Mouse (Mus musculus): ENCODE measurements around the gene Slc1a4.
A peak's percentile ranks its signal among the peaks of the same experiment; 100 is the strongest.

Slc1a4 gene

GRCm38 (mm10) chr11:20325073-20325694 is 7.3 kb downstream of the Slc1a4 start:
- DNase-seq (ENCODE audit: low read depth, low spot score): no peak

- no peak for DNase-seq (ENCODE audit: low read depth, low spot score)
Measured at GRCm38 (mm10) chr11:20324006-20324405, 8.5 kb downstream of the Slc1a4 start.

- DNase-seq (ENCODE audit: low read depth, low spot score): no peak
Measured at GRCm38 (mm10) chr11:20322366-20322765, 10.1 kb downstream of the Slc1a4 start.

- no peak for DNase-seq (ENCODE audit: low read depth, low spot score)
Measured at GRCm38 (mm10) chr11:20320661-20321060, 11.9 kb downstream of the Slc1a4 start.

- no peak for DNase-seq (ENCODE audit: low read depth, low spot score)
Measured at GRCm38 (mm10) chr11:20318659-20319454, 13.7 kb downstream of the Slc1a4 start.

GRCm38 (mm10) chr11:20313576-20313975 is 18.9 kb downstream of the Slc1a4 start:
- no peak for DNase-seq (ENCODE audit: low read depth, low spot score)

- DNase-seq (ENCODE audit: low read depth, low spot score): no peak
Measured at GRCm38 (mm10) chr11:20309044-20309443, 23.5 kb downstream of the Slc1a4 start.

GRCm38 (mm10) chr11:20307409-20307808 is 25.1 kb downstream of the Slc1a4 start:
- no peak for DNase-seq (ENCODE audit: low read depth, low spot score)

- DNase-seq (ENCODE audit: low read depth, low spot score): no peak
Measured at GRCm38 (mm10) chr11:20305641-20306040, 26.9 kb downstream of the Slc1a4 start.

GRCm38 (mm10) chr11:20304341-20304740 is 28.2 kb downstream of the Slc1a4 start:
- DNase-seq (ENCODE audit: low read depth, low spot score): peak; percentile 50

- DNase-seq (ENCODE audit: low read depth, low spot score): peak; percentile 46
Measured at GRCm38 (mm10) chr11:20301332-20301731, 31.2 kb downstream of the Slc1a4 start.

GRCm38 (mm10) chr11:20300850-20301249 is 31.7 kb downstream of the Slc1a4 start:
- no peak for DNase-seq (ENCODE audit: low read depth, low spot score)

- DNase-seq (ENCODE audit: low read depth, low spot score): no peak
Measured at GRCm38 (mm10) chr11:20299900-20300299, 32.6 kb downstream of the Slc1a4 start.

GRCm38 (mm10) chr11:20284463-20284862 is 48.0 kb downstream of the Slc1a4 start:
- no peak for DNase-seq (ENCODE audit: low read depth, low spot score)

GRCm38 (mm10) chr11:20282601-20283219 is 49.8 kb downstream of the Slc1a4 start:
- DNase-seq (ENCODE audit: low read depth, low spot score): peak; percentile 44

GRCm38 (mm10) chr11:20280982-20281381 is 51.5 kb downstream of the Slc1a4 start:
- DNase-seq (ENCODE audit: low read depth, low spot score): no peak

GRCm38 (mm10) chr11:20278702-20279101 is 53.8 kb downstream of the Slc1a4 start:
- no peak for DNase-seq (ENCODE audit: low read depth, low spot score)

- no peak for DNase-seq (ENCODE audit: low read depth, low spot score)
Measured at GRCm38 (mm10) chr11:20277106-20277505, 55.4 kb downstream of the Slc1a4 start.

- no peak for DNase-seq (ENCODE audit: low read depth, low spot score)
Measured at GRCm38 (mm10) chr11:20275974-20276373, 56.5 kb downstream of the Slc1a4 start.

- no peak for DNase-seq (ENCODE audit: low read depth, low spot score)
Measured at GRCm38 (mm10) chr11:20269885-20270284, 62.6 kb downstream of the Slc1a4 start.

GRCm38 (mm10) chr11:20262628-20263380 is 69.7 kb downstream of the Slc1a4 start:
- peak; percentile 62 for DNase-seq (ENCODE audit: low read depth, low spot score)

- no peak for DNase-seq (ENCODE audit: low read depth, low spot score)
Measured at GRCm38 (mm10) chr11:20254791-20255190, 77.7 kb downstream of the Slc1a4 start.

All from CD4-positive, CD25-positive, alpha-beta regulatory T cell, adult 2 months (primary cell).